ENCODE assay signal across 9 mouse cellular contexts in genomic region chr19:46398401-46398800, GRCm38 (mm10). TPM values are rescaled to one million over a fixed set of nuclear protein-coding genes. Genes with fewer than 3 reads are reported as not detected.
DNase-seq lines count a peak whose midpoint lies in the region; ATAC-seq and TF ChIP-seq lines count a peak whose summit lies in the region.
"Had no signal": no experiment of that assay in that cellular context is flagged by ENCODE, and none has a peak within 500 bp of the region (broad histone marks: within the 10 kb centered on the region; RNA-seq: fewer than 3 reads in every experiment).

No protein-coding gene starts in this region.

- H3K9me3 ChIP-seq in lung, embryonic 16.5 days (ENCODE audit: control insufficient read depth, low read length), result no peaks in the 10 kb centered on the region
- H3K9me3 ChIP-seq in forebrain, embryonic 15.5 days, result no peaks in the 10 kb centered on the region
- no peaks in the 10 kb centered on the region for H3K9me3 ChIP-seq in limb, embryonic 14.5 days (ENCODE audit: control insufficient read depth, low read length)
- no peaks in the 10 kb centered on the region for H3K9me3 ChIP-seq in stomach, embryonic 15.5 days

- no peak for ATAC-seq in lung, embryonic 16.5 days (ENCODE audit: low read depth)
- ATAC-seq in forebrain, embryonic 15.5 days (replicated peaks), result no peak
- no peak for ATAC-seq in limb, embryonic 14.5 days (ENCODE audit: low FRiP score, low read depth)
- no peak for ATAC-seq in stomach, embryonic 15.5 days (ENCODE audit: insufficient read depth, low FRiP score, low read depth)
- ATAC-seq in megakaryocyte progenitor cell, adult 5-6 weeks (replicated peaks; ENCODE audit: poor library complexity), result no peak
- ATAC-seq: Patski had no signal

- H3K9ac ChIP-seq in lung, embryonic 16.5 days (ENCODE audit: low read length), result peak overlapping the region; percentile 76
- H3K9ac ChIP-seq in forebrain, embryonic 15.5 days (replicated peaks), result peak overlapping the region; percentile 84; the same call in 1 of the 2 replicates
- H3K9ac ChIP-seq in limb, embryonic 14.5 days (ENCODE audit: low read depth, low read length, severe bottlenecking), result peak overlapping the region; percentile 77
- H3K9ac ChIP-seq in stomach, embryonic 15.5 days, result no peak overlapping the region

- H3K4me1 ChIP-seq in lung, embryonic 16.5 days (replicated peaks; ENCODE audit: control insufficient read depth, insufficient read depth, low read length), result peaks cover 36% of the 10 kb centered on the region
- H3K4me1 ChIP-seq in forebrain, embryonic 15.5 days, result peaks cover 42% of the 10 kb centered on the region
- peaks cover 36% of the 10 kb centered on the region for H3K4me1 ChIP-seq in limb, embryonic 14.5 days (ENCODE audit: control insufficient read depth, insufficient read depth, low read length)
- H3K4me1 ChIP-seq in stomach, embryonic 15.5 days, result peaks cover 36% of the 10 kb centered on the region
- H3K4me1 ChIP-seq in thymus, adult 2 months (replicated peaks; ENCODE audit: control insufficient read depth, insufficient read depth, low read length), result peaks cover 23% of the 10 kb centered on the region

- H3K4me3 ChIP-seq in lung, embryonic 16.5 days (ENCODE audit: low read length), result peak overlapping the region; percentile 64
- H3K4me3 ChIP-seq in forebrain, embryonic 15.5 days, result peak overlapping the region; percentile 93
- peak overlapping the region; percentile 57 for H3K4me3 ChIP-seq in limb, embryonic 14.5 days (replicated peaks; ENCODE audit: low read length)
- peak overlapping the region; percentile 87 for H3K4me3 ChIP-seq in stomach, embryonic 15.5 days (replicated peaks)
- no peak overlapping the region for H3K4me3 ChIP-seq in thymus, adult 2 months (ENCODE audit: control insufficient read depth, insufficient read depth, low read length)

- peaks cover 8% of the 10 kb centered on the region; the same call in 1 of the 2 replicates for H3K36me3 ChIP-seq in lung, embryonic 16.5 days (ENCODE audit: control insufficient read depth, insufficient read depth, low read length)
- H3K36me3 ChIP-seq in forebrain, embryonic 15.5 days, result peaks cover 8% of the 10 kb centered on the region
- peaks cover 22% of the 10 kb centered on the region for H3K36me3 ChIP-seq in limb, embryonic 14.5 days (ENCODE audit: control insufficient read depth, insufficient read depth, low read length)
- no peaks in the 10 kb centered on the region for H3K36me3 ChIP-seq in stomach, embryonic 15.5 days
- H3K36me3 ChIP-seq in thymus, adult 2 months (ENCODE audit: control insufficient read depth, insufficient read depth, low read length), result peaks cover 10% of the 10 kb centered on the region

- DNase-seq in lung, postnatal 36 days, result no peak
- no peak for DNase-seq in limb, embryonic 14.5 days (ENCODE audit: low spot score)
- no peak for DNase-seq in thymus, adult 2 months
- DNase-seq: spleen, adult 18-20 months had no signal

- no peaks in the 10 kb centered on the region for H3K27me3 ChIP-seq in lung, embryonic 16.5 days (ENCODE audit: control insufficient read depth, insufficient read depth, low read depth, low read length)
- H3K27me3 ChIP-seq in forebrain, embryonic 15.5 days, result no peaks in the 10 kb centered on the region
- H3K27me3 ChIP-seq in limb, embryonic 14.5 days (ENCODE audit: control insufficient read depth, insufficient read depth, low read length), result no peaks in the 10 kb centered on the region
- no peaks in the 10 kb centered on the region for H3K27me3 ChIP-seq in stomach, embryonic 15.5 days (replicated peaks)
- no peaks in the 10 kb centered on the region for H3K27me3 ChIP-seq in thymus, adult 2 months (ENCODE audit: control insufficient read depth, insufficient read depth, low read length)
- H3K27me3 ChIP-seq: Patski had no signal

- peak overlapping the region; percentile 70 for H3K4me2 ChIP-seq in lung, embryonic 16.5 days (ENCODE audit: low read depth, low read length)
- peak overlapping the region; percentile 94 for H3K4me2 ChIP-seq in forebrain, embryonic 15.5 days (replicated peaks)
- H3K4me2 ChIP-seq in limb, embryonic 14.5 days (replicated peaks; ENCODE audit: low read depth, low read length, severe bottlenecking), result peak overlapping the region; percentile 79
- H3K4me2 ChIP-seq in stomach, embryonic 15.5 days, result peak overlapping the region; percentile 71

- no peak for TF ChIP-seq CTCF in thymus, adult 2 months (IDR thresholded peaks at IDR 0.05; ENCODE audit: borderline replicate concordance, control insufficient read depth, extremely low read depth, insufficient read depth, low read length, poor library complexity)

- no peak overlapping the region for H3K27ac ChIP-seq in lung, embryonic 16.5 days (ENCODE audit: low read length)
- no peak overlapping the region for H3K27ac ChIP-seq in forebrain, embryonic 15.5 days (replicated peaks)
- no peak overlapping the region for H3K27ac ChIP-seq in limb, embryonic 14.5 days (replicated peaks; ENCODE audit: low read depth, low read length)
- H3K27ac ChIP-seq in stomach, embryonic 15.5 days, result no peak overlapping the region
- no peak overlapping the region for H3K27ac ChIP-seq in thymus, adult 2 months (ENCODE audit: control insufficient read depth, insufficient read depth, low read length)

- WGBS in lung, embryonic 16.5 days, result 26% methylated on average over 3 of the region's 3 CpGs
- WGBS in forebrain, embryonic 15.5 days, result 41% methylated on average over 3 of the region's 3 CpGs
- 35% methylated on average over 3 of the region's 3 CpGs for WGBS in limb, embryonic 14.5 days
- 42% methylated on average over 3 of the region's 3 CpGs for WGBS in stomach, embryonic 15.5 days
- 63% methylated on average over 3 of the region's 3 CpGs for WGBS in thymus, adult 2 months

- no peak for TF ChIP-seq POLR2A in limb, embryonic 14.5 days (IDR thresholded peaks at IDR 0.05; ENCODE audit: borderline replicate concordance, extremely low read depth, insufficient read depth, insufficient read length)
- TF ChIP-seq POLR2A in thymus, adult 2 months (IDR thresholded peaks at IDR 0.05; ENCODE audit: control insufficient read depth, extremely low read depth, insufficient read depth, low read length, poor library complexity), result no peak

RNA-seq across cellular contexts. Expression of gene Sufu, which starts 1.7 kb away (rescaled TPM):
- 28.1 and 33.8 TPM in 2 replicates for polyA plus RNA-seq in lung, embryonic 16.5 days (2015; fragmentation: Nextera tagmentation; extraction: Ambion mirVana)
- polyA plus RNA-seq in forebrain, embryonic 15.5 days (2015; fragmentation: Nextera tagmentation; extraction: Ambion mirVana), result 28.9 and 30.5 TPM in 2 replicates
- polyA plus RNA-seq in limb, embryonic 14.5 days (2012; rRNA removed), result 30.6 and 37.2 TPM in 2 replicates
- 35.5 and 39.1 TPM in 2 replicates for polyA plus RNA-seq in limb, embryonic 14.5 days (2014; fragmentation: Nextera tagmentation; extraction: Ambion mirVana)
- 24.9 and 26.2 TPM in 2 replicates for polyA plus RNA-seq in stomach, embryonic 15.5 days (2015; fragmentation: Nextera tagmentation; extraction: Ambion mirVana)
- 31.3 and 40.8 TPM in 2 replicates for polyA plus RNA-seq in thymus, adult 2 months (2012; rRNA removed)
- total RNA-seq in megakaryocyte progenitor cell, adult 5-6 weeks (2015), result 12.9 and 14.9 TPM in 2 replicates
- 6.6 and 7.0 TPM in 2 replicates for total RNA-seq in megakaryocyte progenitor cell, adult 5-6 weeks (2017)

RNA-seq across cellular contexts. Expression of gene Actr1a, which starts 2.9 kb away (rescaled TPM):
- polyA plus RNA-seq in lung, embryonic 16.5 days (2015; fragmentation: Nextera tagmentation; extraction: Ambion mirVana), result 132 and 137 TPM in 2 replicates
- polyA plus RNA-seq in forebrain, embryonic 15.5 days (2015; fragmentation: Nextera tagmentation; extraction: Ambion mirVana), result 374 and 380 TPM in 2 replicates
- polyA plus RNA-seq in limb, embryonic 14.5 days (2012; rRNA removed), result 96.2 and 104 TPM in 2 replicates
- 152 and 155 TPM in 2 replicates for polyA plus RNA-seq in limb, embryonic 14.5 days (2014; fragmentation: Nextera tagmentation; extraction: Ambion mirVana)
- polyA plus RNA-seq in stomach, embryonic 15.5 days (2015; fragmentation: Nextera tagmentation; extraction: Ambion mirVana), result 122 TPM in 2 replicates
- 163 and 164 TPM in 2 replicates for polyA plus RNA-seq in thymus, adult 2 months (2012; rRNA removed)
- 46.0 and 52.2 TPM in 2 replicates for total RNA-seq in megakaryocyte progenitor cell, adult 5-6 weeks (2015)
- 76.3 and 87.6 TPM in 2 replicates for total RNA-seq in megakaryocyte progenitor cell, adult 5-6 weeks (2017)

RNA-seq across cellular contexts. Expression of gene 2310034G01Rik, which starts 48.3 kb away (rescaled TPM):
- polyA plus RNA-seq in lung, embryonic 16.5 days (2015; fragmentation: Nextera tagmentation; extraction: Ambion mirVana), result 1.7 and 1.9 TPM in 2 replicates
- polyA plus RNA-seq in forebrain, embryonic 15.5 days (2015; fragmentation: Nextera tagmentation; extraction: Ambion mirVana), result 2.5 and 2.6 TPM in 2 replicates
- 1.6 TPM in 2 replicates for polyA plus RNA-seq in limb, embryonic 14.5 days (2012; rRNA removed)
- 2.1 and 2.7 TPM in 2 replicates for polyA plus RNA-seq in limb, embryonic 14.5 days (2014; fragmentation: Nextera tagmentation; extraction: Ambion mirVana)
- polyA plus RNA-seq in stomach, embryonic 15.5 days (2015; fragmentation: Nextera tagmentation; extraction: Ambion mirVana), result 1.4 and 1.5 TPM in 2 replicates
- 0.38 and 0.43 TPM in 2 replicates for polyA plus RNA-seq in thymus, adult 2 months (2012; rRNA removed)
- total RNA-seq in megakaryocyte progenitor cell, adult 5-6 weeks (2015), result 0.61 and 1.5 TPM in 2 replicates
- total RNA-seq in megakaryocyte progenitor cell, adult 5-6 weeks (2017), result 0.29 and 1.8 TPM in 2 replicates

RNA-seq across cellular contexts. Expression of gene Mfsd13a, which starts 57.5 kb away (rescaled TPM):
- 10.4 and 11.4 TPM in 2 replicates for polyA plus RNA-seq in lung, embryonic 16.5 days (2015; fragmentation: Nextera tagmentation; extraction: Ambion mirVana)
- polyA plus RNA-seq in forebrain, embryonic 15.5 days (2015; fragmentation: Nextera tagmentation; extraction: Ambion mirVana), result 8.7 and 9.3 TPM in 2 replicates
- 5.4 and 8.0 TPM in 2 replicates for polyA plus RNA-seq in limb, embryonic 14.5 days (2012; rRNA removed)
- polyA plus RNA-seq in limb, embryonic 14.5 days (2014; fragmentation: Nextera tagmentation; extraction: Ambion mirVana), result 3.2 and 3.5 TPM in 2 replicates
- 11.9 and 12.9 TPM in 2 replicates for polyA plus RNA-seq in stomach, embryonic 15.5 days (2015; fragmentation: Nextera tagmentation; extraction: Ambion mirVana)
- 16.8 and 20.6 TPM in 2 replicates for polyA plus RNA-seq in thymus, adult 2 months (2012; rRNA removed)
- 65.8 and 66.4 TPM in 2 replicates for total RNA-seq in megakaryocyte progenitor cell, adult 5-6 weeks (2015)
- total RNA-seq in megakaryocyte progenitor cell, adult 5-6 weeks (2017), result 15.3 and 17.4 TPM in 2 replicates

RNA-seq across cellular contexts. Expression of gene Cuedc2, which starts 59.9 kb away (rescaled TPM):
- 144 and 153 TPM in 2 replicates for polyA plus RNA-seq in lung, embryonic 16.5 days (2015; fragmentation: Nextera tagmentation; extraction: Ambion mirVana)
- 351 and 362 TPM in 2 replicates for polyA plus RNA-seq in forebrain, embryonic 15.5 days (2015; fragmentation: Nextera tagmentation; extraction: Ambion mirVana)
- polyA plus RNA-seq in limb, embryonic 14.5 days (2012; rRNA removed), result 110 and 133 TPM in 2 replicates
- polyA plus RNA-seq in limb, embryonic 14.5 days (2014; fragmentation: Nextera tagmentation; extraction: Ambion mirVana), result 164 and 169 TPM in 2 replicates
- polyA plus RNA-seq in stomach, embryonic 15.5 days (2015; fragmentation: Nextera tagmentation; extraction: Ambion mirVana), result 134 and 137 TPM in 2 replicates
- polyA plus RNA-seq in thymus, adult 2 months (2012; rRNA removed), result 85.4 and 105 TPM in 2 replicates
- 41.4 and 42.1 TPM in 2 replicates for total RNA-seq in megakaryocyte progenitor cell, adult 5-6 weeks (2015)
- total RNA-seq in megakaryocyte progenitor cell, adult 5-6 weeks (2017), result 148 and 184 TPM in 2 replicates
